Mouse (Mus musculus): ENCODE results near the gene Abhd12b.

DNA sequence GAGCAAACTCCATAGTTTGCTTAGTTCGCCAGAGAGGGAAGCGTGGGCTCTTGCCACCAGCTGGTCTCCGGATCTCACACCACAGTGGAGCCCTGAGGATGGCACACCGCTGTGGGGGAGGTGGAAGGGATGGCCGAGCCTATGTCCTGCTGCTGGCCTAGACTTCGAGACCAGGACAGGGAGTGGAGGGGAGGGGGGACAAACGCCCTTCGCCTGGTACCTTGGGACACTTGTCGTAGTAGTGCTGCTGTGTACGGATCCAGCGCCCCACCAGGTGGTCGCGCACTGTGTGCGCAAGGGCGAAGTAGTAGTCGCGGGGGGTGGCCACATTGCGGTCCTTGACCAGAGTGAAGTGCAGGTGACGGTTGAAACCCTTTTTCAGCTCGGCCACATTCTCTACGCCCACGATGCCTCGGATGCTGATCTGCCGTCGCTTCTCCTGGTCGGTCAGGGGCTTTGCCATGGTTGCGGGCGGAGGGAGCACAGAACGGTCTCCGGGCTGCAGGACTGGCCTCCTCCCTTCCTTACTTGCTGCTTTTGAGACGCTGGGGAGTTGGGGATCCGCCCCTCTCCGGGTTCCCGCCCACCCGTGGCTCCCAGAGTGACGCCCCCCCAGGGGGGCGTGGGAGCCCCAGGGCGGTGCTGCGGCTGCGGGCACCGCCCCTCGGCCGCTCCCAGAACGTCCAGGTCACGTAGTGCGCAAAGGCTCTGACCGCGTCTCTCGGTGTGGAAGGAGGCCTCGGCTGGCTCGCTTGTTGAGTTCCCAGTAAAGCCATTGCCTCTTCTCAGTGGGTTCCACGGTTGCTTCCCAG is 73.4 kb downstream of the Abhd12b start:
- TF ChIP-seq CTCF (IDR thresholded peaks at IDR 0.05; ENCODE audit: low read depth) (0 out of 2 replicates have a peak, but pooled peaks have one; percentile 6), EP300 (IDR thresholded peaks at IDR 0.05; ENCODE audit: low read depth) (peak; percentile 50)

Data from liver, embryonic 14.5 days (tissue).